Mouse (Mus musculus): Measurements from ENCODE around the gene Strn3. TPM values are rescaled to one million over a fixed set of nuclear protein-coding genes. Genes with fewer than 3 reads are reported as not detected.

The Strn3 gene
- total RNA-seq (2021) = 10 to 100 TPM; 92.7 to 93.5 TPM

- peak; percentile 96 for DNase-seq
Measured at GRCm38 (mm10) chr12:51691845-51692632, at the start of gene Strn3. Gene Strn3, minus strand, starts transcription at chr12:51691897.

DNA sequence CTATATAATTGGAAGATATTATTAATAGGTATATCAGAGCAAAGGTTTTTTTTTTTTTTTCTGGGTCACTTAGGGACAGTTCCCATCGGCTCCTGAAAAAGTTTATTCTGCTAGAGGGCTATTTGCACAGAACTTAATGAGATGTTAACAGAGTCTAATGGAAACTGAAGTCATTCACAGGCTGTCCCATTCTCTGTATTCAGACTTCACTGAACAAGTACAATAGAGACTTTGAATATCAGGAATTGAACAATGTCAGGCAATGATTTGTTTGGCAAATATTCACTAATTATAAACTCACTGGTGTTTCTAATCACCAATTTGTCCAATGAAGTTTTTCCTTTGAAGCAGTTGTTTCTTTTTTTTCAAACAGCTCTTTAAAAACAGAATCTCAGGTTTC lies 45.1 kb upstream of the Strn3 start:
- no peak for DNase-seq

- no peak for DNase-seq
Measured at GRCm38 (mm10) chr12:51736381-51736780, 44.7 kb upstream of the Strn3 start.

- no peak for DNase-seq
Measured at GRCm38 (mm10) chr12:51735840-51736271, 44.2 kb upstream of the Strn3 start.

DNA sequence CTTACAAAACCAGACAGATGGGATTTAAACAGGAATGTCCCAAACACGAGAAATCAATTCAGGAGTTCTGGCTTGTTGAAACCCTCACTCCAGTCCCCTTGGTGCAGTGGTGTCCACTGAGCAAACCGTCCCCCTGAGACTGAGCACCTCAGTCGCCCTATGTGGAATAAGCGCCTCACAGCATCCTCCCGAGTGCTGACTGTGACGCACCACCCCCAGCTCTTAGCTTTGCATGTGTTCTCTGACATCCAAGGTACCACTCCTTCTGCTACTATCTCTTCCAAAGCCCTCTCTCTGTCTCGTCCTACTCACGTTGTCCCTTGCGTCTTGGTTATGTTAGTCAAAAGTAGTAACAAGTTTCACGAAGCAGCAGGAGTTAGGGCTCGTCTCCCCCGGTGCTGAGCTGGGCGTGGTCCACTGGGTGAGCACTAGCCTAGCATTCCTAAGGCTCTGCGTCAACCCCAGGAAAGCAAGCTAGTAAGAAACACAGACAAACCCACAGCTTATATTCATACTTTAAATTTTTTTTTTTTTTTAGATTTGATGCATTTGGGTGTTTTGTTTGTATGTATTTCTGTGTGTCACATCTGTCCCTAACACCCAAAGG lies 43.0 kb upstream of the Strn3 start:
- no peak for DNase-seq

- DNase-seq = no peak
Measured at GRCm38 (mm10) chr12:51729827-51730226, 38.1 kb upstream of the Strn3 start.

- no peak for DNase-seq
Measured at GRCm38 (mm10) chr12:51729058-51729457, 37.4 kb upstream of the Strn3 start.

DNA sequence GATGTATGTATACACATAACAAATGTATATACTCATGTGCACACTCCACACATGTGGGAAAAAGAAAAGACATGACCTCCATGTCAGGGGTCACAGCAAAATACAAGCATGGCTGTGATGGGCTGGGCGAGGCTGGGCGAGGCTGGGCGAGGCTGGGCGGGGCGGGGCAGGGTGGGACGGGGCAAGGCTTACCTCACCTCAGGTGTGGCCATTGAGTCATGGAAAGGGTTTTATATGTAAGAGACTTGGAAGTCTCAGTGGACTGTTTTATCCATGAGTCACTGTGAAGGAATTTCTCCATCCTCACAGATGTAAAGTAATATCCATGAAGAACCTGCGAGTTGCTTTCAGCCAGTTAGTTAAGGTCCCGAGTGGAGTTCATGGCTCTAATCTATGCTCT lies 30.1 kb upstream of the Strn3 start:
- DNase-seq = no peak

GRCm38 (mm10) chr12:51718617-51719016 lies 26.9 kb upstream of the Strn3 start:
- no peak for DNase-seq

DNA sequence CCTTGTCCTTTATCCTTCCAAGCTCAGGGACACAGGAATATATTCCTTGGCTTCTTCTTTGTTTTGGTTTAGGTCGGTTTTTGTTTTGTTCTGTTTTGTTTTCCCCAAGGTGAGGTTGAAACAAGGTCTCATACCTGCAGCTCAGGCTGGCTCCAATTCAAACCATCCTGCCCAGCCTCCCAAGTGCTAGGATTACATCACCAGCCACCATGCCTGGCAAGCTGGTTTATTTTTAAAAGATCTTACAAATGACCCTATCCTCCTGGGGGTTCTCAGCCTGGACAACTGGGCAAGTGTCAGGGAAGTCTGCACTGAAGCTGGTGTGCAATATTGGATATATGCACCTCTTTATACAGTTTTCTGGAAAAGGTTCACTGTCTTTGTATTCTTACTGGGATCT lies 21.0 kb upstream of the Strn3 start:
- no peak for DNase-seq

DNA sequence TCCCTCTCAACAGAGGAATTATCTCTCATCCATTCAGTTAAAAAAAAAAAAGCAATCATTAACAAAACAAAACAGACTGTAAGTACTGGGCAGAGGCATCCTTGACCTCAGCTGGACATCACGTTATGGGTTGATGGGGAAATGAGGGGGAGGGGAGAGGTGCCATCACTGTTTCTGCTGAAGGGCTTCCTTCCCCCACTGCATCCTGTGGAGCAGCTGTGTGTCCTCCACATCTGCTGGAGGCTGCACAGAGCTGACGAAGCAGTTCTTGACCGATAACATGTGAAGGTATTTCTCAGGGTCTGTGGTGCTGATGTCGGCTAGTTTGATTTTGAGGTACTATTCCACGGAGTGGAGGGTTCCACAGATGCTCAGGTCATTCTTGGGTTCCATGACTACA lies 18.5 kb upstream of the Strn3 start:
- DNase-seq = no peak

GRCm38 (mm10) chr12:51709741-51710140 lies 18.0 kb upstream of the Strn3 start:
- DNase-seq = no peak

DNA sequence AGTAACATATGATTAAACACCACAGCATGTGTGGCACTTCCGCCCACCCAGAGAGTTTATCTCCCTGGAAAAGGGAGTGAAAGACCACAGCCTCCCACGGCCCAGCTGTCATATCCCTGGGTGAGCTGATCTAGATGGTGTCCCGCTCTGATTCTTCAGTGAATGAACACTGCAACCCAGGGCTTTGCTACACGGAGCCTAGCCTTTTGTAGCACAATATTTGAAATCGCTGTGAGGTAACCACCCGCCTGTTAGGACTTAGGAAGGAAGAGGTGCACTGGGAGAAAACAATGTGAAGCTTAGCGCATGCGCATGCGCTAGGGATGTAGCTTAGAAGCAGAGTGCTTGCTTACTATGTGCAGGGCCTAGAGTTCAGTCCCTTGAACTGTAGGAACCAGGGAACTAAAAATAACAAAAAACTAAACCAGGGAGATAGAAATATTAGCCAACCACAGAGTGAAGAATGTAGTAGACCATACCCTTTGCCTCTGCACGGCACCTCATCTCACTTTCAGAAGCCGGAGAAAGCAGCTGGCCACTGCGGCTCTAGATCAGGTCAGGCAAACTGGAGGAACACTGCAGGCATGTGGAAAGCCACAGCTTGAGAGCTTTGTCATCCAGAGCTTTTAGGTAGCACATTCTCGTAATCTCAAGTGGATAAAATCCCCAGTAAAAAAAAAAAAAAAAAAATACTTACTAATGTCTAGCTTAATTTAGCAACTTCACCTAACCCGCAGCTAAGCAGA lies 17.4 kb upstream of the Strn3 start:
- peak; percentile 78 to 82 for DNase-seq

DNA sequence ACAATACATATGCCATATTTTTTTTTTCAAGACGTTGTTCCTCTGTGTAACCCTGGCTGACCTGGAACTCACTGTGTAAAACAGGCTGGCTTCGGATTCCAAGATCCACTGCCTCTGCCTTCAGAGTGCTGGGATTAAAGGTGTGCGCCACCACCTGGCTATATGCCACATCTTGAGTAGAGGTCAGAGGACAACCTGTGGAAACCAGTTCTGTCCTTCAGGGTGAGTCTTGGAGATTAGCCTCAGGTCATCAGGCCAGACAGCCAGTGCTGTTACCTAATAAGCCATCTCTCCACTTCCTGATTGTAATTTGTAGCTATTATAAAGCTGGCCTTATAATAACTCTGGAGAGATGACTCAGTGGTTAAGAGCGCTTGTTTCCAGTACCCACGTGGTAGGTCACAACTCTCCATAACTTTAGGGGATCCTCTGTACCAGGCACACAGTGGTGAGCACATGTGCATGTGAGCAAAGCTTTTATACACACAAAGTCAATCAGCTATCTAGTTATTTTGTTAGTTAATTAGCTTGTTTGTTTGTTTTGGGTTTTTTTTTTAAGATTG lies 15.1 kb upstream of the Strn3 start:
- no peak for DNase-seq

GRCm38 (mm10) chr12:51705778-51706177 lies 14.1 kb upstream of the Strn3 start:
- no peak for DNase-seq

DNA sequence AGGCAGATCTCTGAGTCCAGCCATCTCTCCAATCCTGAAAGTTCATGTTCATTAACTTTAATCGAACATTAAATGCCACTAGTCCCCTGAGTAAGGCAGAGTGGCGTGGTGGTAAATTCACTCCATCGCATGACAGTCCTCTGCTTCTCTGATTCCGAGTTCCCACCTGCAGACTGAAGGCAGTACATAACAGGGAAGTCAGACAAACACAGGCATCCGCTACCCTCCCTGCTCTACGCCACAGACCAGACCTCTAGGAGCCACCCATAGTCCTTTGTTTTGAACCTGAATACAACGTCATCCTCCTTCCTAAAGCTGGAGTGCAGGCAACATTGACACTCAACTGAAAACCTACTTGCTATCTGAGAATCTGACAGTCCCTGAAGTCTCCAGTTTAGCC lies 12.9 kb upstream of the Strn3 start:
- DNase-seq = no peak

DNA sequence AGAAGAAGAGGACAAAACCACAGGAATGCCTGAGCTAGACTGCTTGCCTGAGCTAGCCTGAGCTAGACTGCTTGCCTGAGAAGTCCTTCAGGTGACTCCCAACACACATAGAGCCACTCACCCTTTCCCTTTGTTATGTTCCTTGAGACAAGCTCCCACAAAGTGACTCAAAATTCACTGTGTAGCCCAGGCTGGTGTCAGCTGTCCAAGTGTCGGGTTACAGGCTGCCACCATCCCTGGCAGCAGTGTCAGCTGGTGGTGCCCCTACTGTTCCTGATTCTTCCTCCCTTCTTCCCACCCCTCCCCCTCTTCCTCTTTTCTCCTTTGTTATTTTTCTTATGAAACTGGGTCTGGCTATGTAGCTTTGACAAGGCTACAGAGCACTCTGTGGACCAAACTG lies 12.2 kb upstream of the Strn3 start:
- no peak for DNase-seq

GRCm38 (mm10) chr12:51701723-51702122 lies 10.0 kb upstream of the Strn3 start:
- DNase-seq = no peak

- no peak for DNase-seq
Measured at GRCm38 (mm10) chr12:51699623-51700393, 8.1 kb upstream of the Strn3 start.

- no peak for DNase-seq
Measured at GRCm38 (mm10) chr12:51696157-51696556, 4.5 kb upstream of the Strn3 start.

DNA sequence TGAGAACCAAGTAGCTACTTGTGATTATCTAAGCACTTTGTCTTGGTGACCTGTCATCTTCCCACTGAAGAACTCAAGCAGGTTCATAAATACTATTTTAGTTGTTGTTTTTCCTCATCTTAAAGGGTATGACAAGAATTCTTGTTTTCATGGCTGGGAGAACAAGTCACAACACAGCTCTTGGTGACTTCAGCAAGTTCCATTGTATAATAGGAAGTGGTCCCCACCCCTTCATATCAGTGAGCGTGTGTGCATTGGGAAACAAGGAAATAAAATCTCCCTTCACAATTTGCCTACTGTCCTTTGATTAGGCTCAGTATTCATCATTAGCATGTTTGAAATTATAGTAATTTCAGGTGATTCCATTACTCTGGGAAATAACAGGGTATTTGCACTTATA lies 3.3 kb upstream of the Strn3 start:
- DNase-seq = no peak

GRCm38 (mm10) chr12:51694096-51694495 lies 2.4 kb upstream of the Strn3 start:
- no peak for DNase-seq

All from layer of hippocampus, postnatal 36 days (tissue).